Mouse (Mus musculus) lung, postnatal 0 days (tissue): ENCODE measurements around the gene Os9. TPM values are rescaled to one million over a fixed set of nuclear protein-coding genes. Genes with fewer than 3 reads are reported as not detected.

Source experiments
- ATAC-seq: fragments of 200-750 bp; cut with Nextera tagmentation; 2 replicates; pipeline ENCODE4 v1.8.0; 2017; ENCODE audit warnings: moderate library complexity
- DNase-seq: peaks from one replicate; pipeline ENCODE4 v3.0.0-alpha.2; 2016; ENCODE audit warnings: low spot score
- H3K27ac ChIP-seq: fragments of 300-500 bp; sonication (generic); 2 replicates; pipeline ENCODE4 v1.5.1; 2014; ENCODE audit warnings: antibody characterized with exemption, mild to moderate bottlenecking, low read length, mixed read lengths
- H3K27me3 ChIP-seq: fragments of 300-500 bp; sonication (generic); replicated peaks from 2 replicates; pipeline ENCODE4 v1.6.1; 2014; ENCODE audit warnings: low read length, mixed read lengths; ENCODE audit not compliant: insufficient read depth
- H3K36me3 ChIP-seq: fragments of 300-500 bp; sonication (generic); 2 replicates; pipeline ENCODE4 v1.6.1; 2014; ENCODE audit warnings: low read length, mixed read lengths; ENCODE audit not compliant: insufficient read depth
- H3K4me1 ChIP-seq: fragments of 300-500 bp; sonication (generic); 2 replicates; pipeline ENCODE4 v1.6.1; 2014; ENCODE audit warnings: antibody characterized with exemption, low read depth, low read length, mixed read lengths; ENCODE audit not compliant: insufficient read depth
- H3K4me2 ChIP-seq: fragments of 300-500 bp; sonication (generic); replicated peaks from 2 replicates; pipeline ENCODE4 v1.6.1; 2014; ENCODE audit warnings: low read depth, mild to moderate bottlenecking, low read length, moderate library complexity, mixed read lengths
- H3K4me3 ChIP-seq: fragments of 300-500 bp; sonication (generic); 2 replicates; pipeline ENCODE4 v1.5.1; 2014; ENCODE audit warnings: low read depth, low read length
- H3K9ac ChIP-seq: fragments of 300-500 bp; sonication (generic); replicated peaks from 2 replicates; pipeline ENCODE4 v1.6.1; 2014; ENCODE audit warnings: low read depth, mild to moderate bottlenecking
- H3K9me3 ChIP-seq: fragments of 300-500 bp; sonication (generic); 2 replicates; pipeline ENCODE4 v1.6.1; 2016; ENCODE audit warnings: low read length, mixed read lengths
- CTCF ChIP-seq: IDR thresholded peaks from 2 replicates; pipeline ENCODE4 v1.5.1; 2016; ENCODE audit warnings: antibody characterized with exemption, mild to moderate bottlenecking
- EP300 ChIP-seq: IDR thresholded peaks from 2 replicates; pipeline ENCODE4 v1.6.1; 2016; ENCODE audit warnings: antibody characterized with exemption, mild to moderate bottlenecking, control low read depth
- WGBS: fragments of 180-500 bp; shearing (Covaris S2); extraction: QIAGEN DNeasy Blood & Tissue Kit; methylation state at CpG from one replicate; pipeline ENCODE4 v1.1.7; 2014; 5-methylcytosine and 5-hydroxymethylcytosine counted together
- polyA plus RNA-seq: library from polyadenylated mRNA; unstranded; fragments of >200 nt; fragmentation: Nextera tagmentation; extraction: Ambion mirVana; gene quantifications from 2 replicates; pipeline ENCODE4 v1.2.1, GENCODE M21; 2015

Gene Os9
- polyA plus RNA-seq, 1 experiment from 2014 or later: 112 TPM

- Histone ChIP-seq H3K27me3 (no peaks in the 10 kb centered on the region), H3K36me3 (no peaks in the 10 kb centered on the region), H3K4me2 (no peak overlapping the region), H3K4me1 (peaks cover 4% of the 10 kb centered on the region; the same call in 1 of the 2 replicates), H3K9me3 (no peaks in the 10 kb centered on the region), H3K27ac (no peak overlapping the region), H3K4me3 (no peak overlapping the region), H3K9ac (no peak overlapping the region)
- DNase-seq (peak; percentile 74), ATAC-seq (0 out of 2 replicates have a peak, but pooled peaks have one; percentile 26)
- 41% methylated on average over 4 of the region's 4 CpGs for WGBS
- TF ChIP-seq EP300: no peak
- TF ChIP-seq CTCF: no peak
Measured at GRCm38 (mm10) chr10:127129431-127129830, 8.5 kb upstream of the Os9 start.

- 51% methylated on average over 7 of the region's 7 CpGs for WGBS
Measured at GRCm38 (mm10) chr10:127127711-127128279, 6.9 kb upstream of the Os9 start.

DNA sequence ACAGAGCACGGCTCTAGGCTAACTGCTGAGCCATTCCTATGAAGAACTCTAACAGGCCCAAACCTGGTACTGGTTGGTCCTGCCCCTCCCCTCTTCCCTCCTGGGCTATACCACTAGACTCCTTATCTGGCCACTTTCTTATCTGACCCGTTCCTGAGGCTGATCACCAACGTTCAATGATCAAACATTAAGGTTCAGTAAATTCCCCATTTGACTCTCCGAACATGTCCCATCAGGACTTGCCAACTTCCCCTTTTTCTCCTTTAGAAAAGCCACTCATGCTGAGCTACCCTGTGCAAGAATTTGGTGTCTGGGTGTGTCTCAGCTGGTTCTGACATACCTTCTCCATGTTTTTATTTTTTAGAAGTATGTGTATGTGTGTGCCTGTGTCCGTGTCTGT is 5.6 kb upstream of the Os9 start:
- H3K4me2 ChIP-seq: no peak overlapping the region
- TF ChIP-seq EP300: no peak
- no peak for TF ChIP-seq CTCF
- no peak overlapping the region for H3K4me3 ChIP-seq
- 49% methylated on average over 5 of the region's 5 CpGs for WGBS
- no peak overlapping the region for H3K27ac ChIP-seq
- no peak overlapping the region for H3K9ac ChIP-seq
- H3K36me3 ChIP-seq: no peaks in the 10 kb centered on the region
- no peaks in the 10 kb centered on the region for H3K27me3 ChIP-seq
- DNase-seq: no peak
- H3K9me3 ChIP-seq: no peaks in the 10 kb centered on the region
- no peak for ATAC-seq
- peaks cover 4% of the 10 kb centered on the region; the same call in 1 of the 2 replicates for H3K4me1 ChIP-seq

More at GRCm38 (mm10) chr10:127127711-127128279, 6.9 kb upstream of the Os9 start:
- H3K4me3 ChIP-seq: no peak overlapping the region
- H3K36me3 ChIP-seq: no peaks in the 10 kb centered on the region
- no peak overlapping the region for H3K27ac ChIP-seq
- no peaks in the 10 kb centered on the region for H3K27me3 ChIP-seq
- peaks cover 4% of the 10 kb centered on the region; the same call in 1 of the 2 replicates for H3K4me1 ChIP-seq
- no peak for TF ChIP-seq CTCF
- TF ChIP-seq EP300: no peak
- DNase-seq (peak; percentile 57), ATAC-seq (peak; percentile 43; the same call in 1 of the 2 replicates)
- H3K4me2 ChIP-seq: no peak overlapping the region
- H3K9ac ChIP-seq: no peak overlapping the region
- no peaks in the 10 kb centered on the region for H3K9me3 ChIP-seq

DNA sequence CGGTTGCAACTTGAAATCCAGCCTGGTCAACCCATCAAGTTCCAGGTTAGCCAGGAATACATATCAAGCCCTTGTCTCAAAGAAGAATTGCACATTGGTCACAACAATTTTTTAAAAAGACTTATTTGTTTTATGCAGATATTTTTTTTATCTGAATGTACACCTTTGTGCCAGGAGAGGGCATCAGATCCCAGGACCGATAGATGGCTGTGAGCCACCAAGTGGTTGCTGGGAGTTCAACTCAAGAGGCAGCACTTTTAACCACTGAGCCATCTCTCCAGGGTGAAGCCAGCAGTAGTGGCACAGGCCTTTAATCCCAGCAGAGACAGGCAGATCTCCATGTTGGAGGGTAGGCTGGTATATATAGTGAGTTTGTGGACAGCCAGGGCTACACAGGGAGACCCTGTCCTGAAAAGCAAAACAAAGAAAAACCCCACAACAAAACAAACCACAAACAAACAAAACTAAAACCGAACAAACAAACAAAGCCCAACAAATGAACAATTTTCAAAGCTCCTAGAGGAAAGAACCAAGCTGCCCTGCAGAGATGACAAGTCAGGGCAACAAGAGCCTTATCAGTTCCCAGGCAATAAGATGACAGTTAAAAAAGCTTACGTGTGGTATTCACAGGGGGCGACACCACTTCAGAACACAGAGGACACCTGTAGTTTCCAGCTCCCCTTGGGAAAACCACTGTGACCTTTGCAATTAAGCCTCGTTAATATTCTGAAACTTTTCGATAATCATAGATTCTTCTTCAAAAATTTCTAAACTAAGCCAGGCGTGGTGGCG is 4.5 kb upstream of the Os9 start:
- peaks cover 8% of the 10 kb centered on the region; the same call in 1 of the 2 replicates for H3K4me1 ChIP-seq
- 73% methylated on average over 9 of the region's 9 CpGs for WGBS
- no peak overlapping the region for H3K4me3 ChIP-seq
- no peak for ATAC-seq
- H3K4me2 ChIP-seq: no peak overlapping the region
- TF ChIP-seq CTCF (peak; percentile 70), EP300 (no peak)
- peak; percentile 77 for DNase-seq
- H3K36me3 ChIP-seq: no peaks in the 10 kb centered on the region
- H3K9me3 ChIP-seq: no peaks in the 10 kb centered on the region
- no peak overlapping the region for H3K9ac ChIP-seq
- H3K27ac ChIP-seq: no peak overlapping the region
- H3K27me3 ChIP-seq: no peaks in the 10 kb centered on the region

DNA sequence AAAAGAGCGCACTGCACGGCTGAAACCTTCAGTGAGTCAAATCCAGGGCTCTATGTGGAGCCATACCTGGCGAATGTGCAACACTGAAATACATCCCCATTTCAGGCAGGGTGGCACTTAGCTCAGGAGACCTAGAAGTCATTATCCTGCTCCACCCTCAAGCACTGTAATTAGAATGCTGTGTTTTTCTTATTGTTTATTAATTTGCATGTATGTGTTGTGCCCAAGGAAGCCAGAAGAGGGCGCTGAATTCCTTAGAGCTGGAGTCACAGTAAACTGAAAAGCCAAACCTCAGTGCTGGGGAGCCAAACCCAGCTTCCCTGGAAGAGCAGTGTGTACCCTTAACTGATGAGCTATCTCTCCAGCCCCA is 2.5 kb upstream of the Os9 start:
- no peak for ATAC-seq

GRCm38 (mm10) chr10:127122784-127123435 is 2.0 kb upstream of the Os9 start:
- TF ChIP-seq CTCF (no peak), EP300 (no peak)
- H3K36me3 ChIP-seq: peaks cover 16% of the 10 kb centered on the region
- WGBS: 9% methylated on average over 13 of the region's 13 CpGs
- H3K4me1 ChIP-seq: peaks cover 5% of the 10 kb centered on the region; the same call in 1 of the 2 replicates
- 0 out of 2 replicates have a peak overlapping the region, but pooled peaks have one; percentile 16 for H3K4me3 ChIP-seq
- DNase-seq: peak; percentile 45
- no peaks in the 10 kb centered on the region for H3K27me3 ChIP-seq
- ATAC-seq: no peak
- H3K9ac ChIP-seq: no peak overlapping the region
- H3K27ac ChIP-seq: no peak overlapping the region
- H3K4me2 ChIP-seq: peak overlapping the region; percentile 57
- no peaks in the 10 kb centered on the region for H3K9me3 ChIP-seq

More for the DNA sequence above, 2.5 kb upstream of the Os9 start:
- Histone ChIP-seq H3K4me1 (peaks cover 8% of the 10 kb centered on the region; the same call in 1 of the 2 replicates), H3K27me3 (no peaks in the 10 kb centered on the region), H3K27ac (no peak overlapping the region), H3K4me3 (0 out of 2 replicates have a peak overlapping the region, but pooled peaks have one; percentile 16), H3K9me3 (no peaks in the 10 kb centered on the region), H3K36me3 (peaks cover 13% of the 10 kb centered on the region), H3K9ac (no peak overlapping the region), H3K4me2 (peak overlapping the region; percentile 57)
- peak; percentile 80 for DNase-seq
- 10% methylated on average over 4 of the region's 4 CpGs for WGBS
- peak; percentile 83 for TF ChIP-seq CTCF
- no peak for TF ChIP-seq EP300
